Mouse (Mus musculus) stomach, embryonic 14.5 days (tissue): ENCODE results near the gene Gm5142. TPM values are rescaled to one million over a fixed set of nuclear protein-coding genes. Genes with fewer than 3 reads are reported as not detected.

Experiments
- ATAC-seq: fragments of 200-750 bp; cut with Nextera tagmentation; 2 replicates; pipeline ENCODE4 v1.8.0; 2017; ENCODE audit warnings: low read depth, moderate TSS enrichment; ENCODE audit not compliant: insufficient number of reproducible peaks, insufficient read depth, low FRiP score
- H3K27ac ChIP-seq: fragments of 300-500 bp; sonication (generic); 2 replicates; pipeline ENCODE4 v1.5.1; 2014; ENCODE audit warnings: mild to moderate bottlenecking, low read length, moderate library complexity, mixed read lengths
- H3K27me3 ChIP-seq: fragments of 300-500 bp; sonication (generic); 2 replicates; pipeline ENCODE4 v1.6.1; 2014; ENCODE audit warnings: low read length, control low read depth, mixed read lengths; ENCODE audit not compliant: control insufficient read depth, insufficient read depth
- H3K36me3 ChIP-seq: fragments of 300-500 bp; sonication (generic); 2 replicates; pipeline ENCODE4 v1.6.1; 2014; ENCODE audit warnings: mild to moderate bottlenecking, control low read depth, low read length, moderate library complexity, mixed read lengths; ENCODE audit not compliant: control insufficient read depth, insufficient read depth
- H3K4me1 ChIP-seq: fragments of 300-500 bp; sonication (generic); 2 replicates; pipeline ENCODE4 v1.6.1; 2014; ENCODE audit warnings: low read length, control low read depth, mixed read lengths; ENCODE audit not compliant: control insufficient read depth, insufficient read depth
- H3K4me2 ChIP-seq: fragments of 300-500 bp; sonication (generic); replicated peaks from 2 replicates; pipeline ENCODE4 v1.6.1; 2014; ENCODE audit warnings: low read depth, low read length, control low read depth
- H3K4me3 ChIP-seq: fragments of 300-500 bp; sonication (generic); 2 replicates; pipeline ENCODE4 v1.5.1; 2014; ENCODE audit warnings: low read depth, low read length, control low read depth
- H3K9ac ChIP-seq: fragments of 300-500 bp; sonication (generic); replicated peaks from 2 replicates; pipeline ENCODE4 v1.6.1; 2014; ENCODE audit warnings: low read depth, mild to moderate bottlenecking, control low read depth, low read length, moderate library complexity, mixed read lengths
- H3K9me3 ChIP-seq: fragments of 300-500 bp; sonication (generic); 2 replicates; pipeline ENCODE4 v1.6.1; 2016; ENCODE audit warnings: low read depth, low read length, control low read depth; ENCODE audit not compliant: control insufficient read depth
- WGBS: fragments of 180-500 bp; shearing (Covaris S2); extraction: QIAGEN DNeasy Blood & Tissue Kit; methylation state at CpG from one replicate; pipeline ENCODE4 v1.1.7; 2014; 5-methylcytosine and 5-hydroxymethylcytosine counted together
- polyA plus RNA-seq: library from polyadenylated mRNA; unstranded; fragments of >200 nt; fragmentation: Nextera tagmentation; extraction: Ambion mirVana; gene quantifications from 2 replicates; pipeline ENCODE4 v1.2.1, GENCODE M21; 2014

Gm5142 gene
- polyA plus RNA-seq, 1 experiment from 2014 or later = not detected

DNA sequence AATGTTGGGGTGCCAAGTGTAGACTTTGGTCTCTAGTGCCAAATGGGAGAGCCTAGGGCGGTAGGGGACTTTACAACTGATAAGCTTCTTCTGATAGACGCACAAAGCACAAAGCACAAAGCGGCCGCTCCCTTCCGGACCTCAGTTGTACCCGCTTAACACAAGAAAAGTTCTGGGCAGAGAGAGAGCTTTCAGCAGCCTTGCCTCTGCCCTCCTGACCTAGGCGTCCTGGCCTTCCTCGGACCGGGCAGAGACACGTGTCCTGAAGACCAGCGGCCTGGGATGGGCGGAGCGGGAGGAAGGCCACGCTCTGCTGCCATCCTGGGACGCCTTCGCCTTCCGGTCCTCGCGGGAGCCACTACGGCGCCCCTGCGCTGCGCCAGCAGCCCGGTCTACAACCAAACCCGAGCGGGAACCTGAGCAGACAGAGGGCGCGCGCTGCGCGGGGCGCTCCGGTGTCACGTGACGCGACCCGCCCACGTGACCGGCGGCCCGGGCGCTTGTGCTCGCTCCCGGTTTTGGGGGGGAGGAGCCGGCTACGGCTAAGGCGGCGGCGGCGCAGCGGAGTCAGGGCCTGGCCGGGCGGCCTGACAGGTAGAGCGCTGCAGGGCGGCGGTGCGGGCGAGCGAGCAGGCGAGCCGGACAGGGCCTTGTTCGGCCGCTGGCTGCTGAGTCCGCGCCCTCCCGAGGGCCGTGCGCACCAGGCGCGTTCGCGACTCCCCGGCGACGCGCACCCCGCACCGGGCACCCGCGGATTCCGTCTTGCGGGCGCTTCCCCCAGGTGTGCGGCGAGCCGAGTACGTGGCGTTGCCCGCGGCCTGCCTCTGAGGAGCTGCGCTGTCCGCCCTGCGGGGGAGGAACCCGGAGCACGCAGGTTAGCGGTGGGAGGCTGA is 22.4 kb upstream of the Gm5142 start, which contains the start of gene Rcbtb1:
TSS of gene Rcbtb1 (plus strand) at position 499 of the 893 bp plus-strand sequence.
- no peaks in the 10 kb centered on the region for H3K9me3 ChIP-seq
- peak; percentile 94 for ATAC-seq
- H3K4me2 ChIP-seq = peak within 1 kb of the TSS; percentile 62
- peak within 1 kb of the TSS; percentile 66 for H3K4me3 ChIP-seq
- WGBS = under 1% methylated on average over 83 of the region's 96 CpGs
- H3K27ac ChIP-seq = peak within 1 kb of the TSS; percentile 98
- peak within 1 kb of the TSS; percentile 96 for H3K9ac ChIP-seq
- no peaks in the 10 kb centered on the region for H3K36me3 ChIP-seq
- no peaks in the 10 kb centered on the region for H3K27me3 ChIP-seq
- peaks cover 23% of the 10 kb centered on the region; the same call in 1 of the 2 replicates for H3K4me1 ChIP-seq

DNA sequence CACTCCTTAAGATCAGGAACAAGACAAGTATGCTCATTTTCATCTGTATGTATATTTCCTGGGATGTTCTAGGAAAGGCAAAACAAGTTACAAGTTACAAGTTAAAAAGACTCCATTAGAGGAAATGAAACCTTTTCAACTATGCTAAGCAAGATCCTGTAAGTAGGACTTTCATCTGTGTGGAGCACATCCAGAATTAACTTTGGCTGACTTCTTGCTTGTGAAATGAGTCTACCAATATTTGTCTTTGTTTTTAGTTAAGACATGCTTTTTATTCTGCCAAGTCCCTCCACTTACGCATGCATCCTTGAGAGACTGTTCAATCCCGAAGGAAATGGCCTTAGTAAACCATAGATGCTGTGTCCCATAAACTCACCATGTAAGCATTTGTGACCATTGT is 7.6 kb upstream of the Gm5142 start:
- H3K36me3 ChIP-seq = no peaks in the 10 kb centered on the region
- no peak overlapping the region for H3K9ac ChIP-seq
- H3K27me3 ChIP-seq = no peaks in the 10 kb centered on the region
- no peak overlapping the region for H3K4me2 ChIP-seq
- no peaks in the 10 kb centered on the region for H3K9me3 ChIP-seq
- no peak overlapping the region for H3K27ac ChIP-seq
- no peaks in the 10 kb centered on the region for H3K4me1 ChIP-seq
- no peak overlapping the region for H3K4me3 ChIP-seq
- WGBS = 85% methylated on average over 2 of the region's 2 CpGs
- ATAC-seq = no peak

DNA sequence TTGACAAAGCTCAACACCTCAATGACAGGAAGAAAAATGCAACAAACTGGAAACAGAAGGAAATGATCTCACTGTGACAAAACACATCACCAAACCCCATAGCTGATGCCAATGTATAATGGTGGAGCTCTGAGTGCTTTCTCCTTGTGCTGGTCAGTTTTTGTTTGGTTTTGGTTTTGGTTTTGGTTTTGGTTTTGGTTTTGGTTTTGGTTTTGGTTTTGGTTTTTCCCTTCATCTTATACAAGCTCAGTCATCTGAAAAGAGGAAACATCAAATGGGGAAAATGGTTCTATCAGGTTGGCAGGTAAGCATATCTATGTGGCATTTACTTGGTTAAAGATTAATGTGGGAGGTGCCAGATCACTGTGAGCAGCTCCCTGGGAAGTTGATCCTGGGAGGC is 7.0 kb upstream of the Gm5142 start:
- Histone ChIP-seq H3K9ac (no peak overlapping the region), H3K27me3 (no peaks in the 10 kb centered on the region), H3K4me2 (no peak overlapping the region), H3K27ac (no peak overlapping the region), H3K9me3 (no peaks in the 10 kb centered on the region), H3K4me3 (no peak overlapping the region), H3K4me1 (no peaks in the 10 kb centered on the region), H3K36me3 (no peaks in the 10 kb centered on the region)
- no peak for ATAC-seq

DNA sequence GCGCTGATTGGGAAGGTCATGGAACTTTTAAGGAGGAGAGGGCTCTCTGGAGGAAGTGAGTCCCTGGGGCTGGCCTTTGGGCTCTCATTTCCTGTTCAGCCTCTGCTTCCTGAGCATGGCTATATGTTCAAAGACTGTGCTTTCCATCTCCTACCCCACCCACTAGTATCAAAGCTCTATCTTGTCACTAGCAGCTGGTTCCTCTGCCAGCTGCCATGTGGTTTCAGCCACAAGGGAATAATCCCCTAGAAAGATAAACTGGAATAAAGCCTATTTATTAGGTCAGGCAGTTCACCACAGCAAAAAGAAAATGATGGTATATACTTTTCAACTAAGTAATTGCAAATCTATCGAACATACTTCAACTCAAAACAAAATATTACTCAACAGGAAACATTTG is 4.2 kb upstream of the Gm5142 start:
- WGBS = 72% methylated on average over 2 of the region's 2 CpGs
- no peak for ATAC-seq

DNA sequence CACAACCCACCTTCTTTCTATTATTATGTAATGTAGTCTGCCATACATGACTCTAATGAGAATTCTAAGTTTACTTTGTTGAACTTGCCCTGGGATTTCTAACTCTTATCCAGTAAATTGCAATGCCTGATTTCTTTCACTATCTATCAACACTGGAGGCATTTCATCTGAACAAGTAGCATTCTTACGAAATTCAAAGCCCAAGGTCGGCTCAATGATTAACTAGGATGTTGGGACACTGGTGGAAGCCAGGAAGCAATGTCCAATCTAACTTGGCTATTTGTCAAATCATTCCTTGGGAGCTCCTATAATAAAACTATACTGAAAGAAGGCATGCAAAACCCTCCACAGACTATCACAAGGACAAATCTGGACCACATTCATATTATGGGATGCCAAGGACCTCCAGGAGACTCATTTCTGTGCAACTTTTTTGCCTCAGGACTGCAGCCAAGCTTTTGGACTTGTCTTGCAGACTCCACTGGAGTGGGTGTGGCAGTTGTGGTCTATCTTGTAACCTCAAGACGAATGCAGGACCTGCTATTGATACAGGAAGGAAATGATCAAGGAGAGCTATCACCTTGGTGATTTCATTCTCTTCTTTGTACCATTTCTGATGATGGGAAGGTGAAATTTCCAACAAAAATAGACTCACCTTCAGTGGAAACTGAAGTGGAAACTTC is 21.4 kb downstream of the Gm5142 start:
- Histone ChIP-seq H3K4me2 (no peak overlapping the region), H3K9ac (no peak overlapping the region), H3K36me3 (no peaks in the 10 kb centered on the region), H3K4me1 (no peaks in the 10 kb centered on the region), H3K27me3 (no peaks in the 10 kb centered on the region), H3K9me3 (no peaks in the 10 kb centered on the region), H3K4me3 (no peak overlapping the region), H3K27ac (no peak overlapping the region)
- ATAC-seq = no peak
- 60% methylated on average over 3 of the region's 3 CpGs for WGBS

More for the DNA sequence above, 4.2 kb upstream of the Gm5142 start:
- no peaks in the 10 kb centered on the region for H3K9me3 ChIP-seq
- no peaks in the 10 kb centered on the region for H3K36me3 ChIP-seq
- H3K4me1 ChIP-seq = no peaks in the 10 kb centered on the region
- no peak overlapping the region for H3K9ac ChIP-seq
- no peak overlapping the region for H3K27ac ChIP-seq
- H3K27me3 ChIP-seq = no peaks in the 10 kb centered on the region
- H3K4me2 ChIP-seq = no peak overlapping the region
- no peak overlapping the region for H3K4me3 ChIP-seq

DNA sequence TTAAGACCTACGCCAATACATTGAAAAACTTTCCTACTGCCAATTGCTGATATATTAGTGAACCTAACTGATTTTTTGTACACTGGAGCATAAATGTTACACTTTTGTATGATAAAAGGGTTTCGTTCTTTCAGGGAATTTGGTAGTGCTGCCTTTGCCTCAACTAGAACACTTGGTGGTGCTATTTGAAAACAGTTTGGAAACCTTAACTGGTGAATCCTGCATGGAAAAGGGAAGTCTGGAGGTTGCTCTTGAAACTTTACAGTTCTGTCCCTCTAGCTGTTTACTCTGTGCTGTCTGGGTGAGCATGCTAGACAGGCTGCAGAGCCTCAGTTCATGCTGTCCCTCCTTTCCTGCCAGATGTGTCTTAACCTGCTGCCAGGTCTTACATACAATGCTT is 23.0 kb downstream of the Gm5142 start:
- no peaks in the 10 kb centered on the region for H3K27me3 ChIP-seq
- H3K27ac ChIP-seq = no peak overlapping the region
- ATAC-seq = no peak
- H3K4me2 ChIP-seq = no peak overlapping the region
- H3K36me3 ChIP-seq = no peaks in the 10 kb centered on the region
- H3K4me1 ChIP-seq = no peaks in the 10 kb centered on the region
- H3K9me3 ChIP-seq = no peaks in the 10 kb centered on the region
- no peak overlapping the region for H3K4me3 ChIP-seq
- no peak overlapping the region for H3K9ac ChIP-seq
- 71% methylated on average over 2 of the region's 2 CpGs for WGBS

DNA sequence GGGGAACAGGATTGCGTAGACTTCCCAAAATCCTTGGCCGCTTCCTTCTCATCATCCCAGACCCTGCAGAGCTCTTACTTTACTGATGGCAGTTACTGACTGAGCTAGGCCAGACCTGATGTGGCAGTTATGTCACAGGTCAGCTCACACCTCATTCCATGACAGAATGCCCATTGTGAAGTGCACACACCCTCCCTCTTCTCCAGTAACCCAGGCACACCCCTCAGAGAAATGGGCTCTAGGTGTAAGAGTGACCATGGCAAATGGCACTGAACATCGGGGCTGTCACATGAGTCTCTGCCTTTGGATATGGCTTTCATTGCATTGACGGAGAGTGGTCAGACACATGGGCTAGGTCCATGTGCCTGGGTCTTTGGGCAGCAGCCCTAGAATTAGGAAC is 35.8 kb downstream of the Gm5142 start, which contains the start of gene 1700129C05Rik:
TSS of gene 1700129C05Rik (minus strand) at position 101 of the 400 bp plus-strand sequence.
- Histone ChIP-seq H3K27ac (no peak within 1 kb of the TSS), H3K9ac (no peak within 1 kb of the TSS), H3K36me3 (no peaks in the 10 kb centered on the region), H3K4me1 (no peaks in the 10 kb centered on the region), H3K9me3 (no peaks in the 10 kb centered on the region), H3K4me2 (no peak within 1 kb of the TSS), H3K27me3 (no peaks in the 10 kb centered on the region), H3K4me3 (no peak within 1 kb of the TSS)
- no peak for ATAC-seq
- WGBS = 95% methylated on average over 4 of the region's 4 CpGs

DNA sequence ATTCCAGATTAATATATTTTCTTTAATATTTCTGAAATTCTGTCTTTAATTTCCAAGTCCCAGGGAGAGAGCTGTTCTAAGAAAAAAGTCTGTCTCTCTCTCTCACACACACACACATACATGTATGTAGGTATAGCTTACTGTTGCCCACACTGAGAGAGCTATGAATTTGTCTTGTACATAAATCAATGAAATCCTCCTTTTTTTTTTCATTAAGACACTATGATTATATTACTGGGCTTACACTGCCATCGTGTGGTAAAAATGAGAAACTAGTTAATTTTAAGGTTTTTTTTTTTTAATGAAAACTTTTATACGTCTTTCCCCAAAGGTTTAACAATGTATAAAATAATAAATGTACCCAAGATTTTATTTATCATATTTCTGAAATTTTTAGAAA is 64.3 kb downstream of the Gm5142 start:
- H3K36me3 ChIP-seq = no peaks in the 10 kb centered on the region
- H3K4me2 ChIP-seq = no peak overlapping the region
- no peak overlapping the region for H3K4me3 ChIP-seq
- WGBS = 2% methylated on average over 2 of the region's 2 CpGs
- ATAC-seq = no peak
- H3K27ac ChIP-seq = no peak overlapping the region
- H3K9ac ChIP-seq = no peak overlapping the region
- H3K9me3 ChIP-seq = no peaks in the 10 kb centered on the region
- H3K27me3 ChIP-seq = no peaks in the 10 kb centered on the region
- no peaks in the 10 kb centered on the region for H3K4me1 ChIP-seq
